9 mouse cellular contexts compared by ENCODE assay signal in genomic region chr4:90860854-90861253, GRCm38 (mm10).
A peak's percentile ranks its signal among the peaks of the same experiment; 100 is the strongest.
DNase-seq lines count a peak whose midpoint lies in the region; ATAC-seq and TF ChIP-seq lines count a peak whose summit lies in the region.
"Had no signal": no experiment of that assay in that cellular context is flagged by ENCODE, and none has a peak within 500 bp of the region (broad histone marks: within the 10 kb centered on the region; RNA-seq: fewer than 3 reads in every experiment).

No protein-coding gene starts in this region.

- peak; percentile 29 to 43 for DNase-seq in cerebellum, postnatal 4 days (ENCODE audit: low spot score in 2 of 2)
- DNase-seq in lung, postnatal 0 days (ENCODE audit: low spot score) = no peak
- DNase-seq in lung, postnatal 36 days = no peak
- DNase-seq in embryonic facial prominence, embryonic 14.5 days (ENCODE audit: low spot score) = peak; percentile 24
- peak; percentile 90 for DNase-seq in midbrain, embryonic 11.5 days (ENCODE audit: low spot score, missing footprints)
- DNase-seq in heart, adult 8-10 months (ENCODE audit: low spot score) = no peak

- no peak for ATAC-seq in cerebellum, adult (ENCODE audit: insufficient number of reproducible peaks, low FRiP score, low TSS enrichment)
- ATAC-seq in lung, postnatal 0 days = no peak
- ATAC-seq in embryonic facial prominence, embryonic 14.5 days (ENCODE audit: low read depth) = no peak
- ATAC-seq in midbrain, embryonic 11.5 days (ENCODE audit: low FRiP score) = peak; percentile 64; the same call in 1 of the 2 replicates
- ATAC-seq in megakaryocyte-erythroid progenitor cell, adult 5-6 weeks (replicated peaks; ENCODE audit: low FRiP score, low TSS enrichment, poor library complexity, severe bottlenecking) = no peak

- no peak overlapping the region for H3K9ac ChIP-seq in lung, postnatal 0 days (replicated peaks; ENCODE audit: low read depth)
- no peak overlapping the region for H3K9ac ChIP-seq in embryonic facial prominence, embryonic 14.5 days (ENCODE audit: low read depth, low read length)
- no peak overlapping the region for H3K9ac ChIP-seq in midbrain, embryonic 11.5 days (ENCODE audit: low read length)

- peak; percentile 30; the same call in 1 of the 2 replicates for TF ChIP-seq CTCF in lung, postnatal 0 days (IDR thresholded peaks at IDR 0.05)

- no peak overlapping the region for H3K4me3 ChIP-seq in lung, postnatal 0 days (ENCODE audit: low read depth, low read length)
- no peak overlapping the region for H3K4me3 ChIP-seq in embryonic facial prominence, embryonic 14.5 days (ENCODE audit: low read depth, low read length)
- no peak overlapping the region for H3K4me3 ChIP-seq in midbrain, embryonic 11.5 days (ENCODE audit: low read depth, low read length)

- no peak overlapping the region for H3K27ac ChIP-seq in lung, postnatal 0 days (ENCODE audit: low read length)
- no peak overlapping the region for H3K27ac ChIP-seq in embryonic facial prominence, embryonic 14.5 days (replicated peaks; ENCODE audit: low read depth, low read length)
- H3K27ac ChIP-seq in midbrain, embryonic 11.5 days (ENCODE audit: low read depth, low read length) = no peak overlapping the region

- no peak for TF ChIP-seq EP300 in lung, postnatal 0 days (IDR thresholded peaks at IDR 0.05)

- H3K4me2 ChIP-seq in lung, postnatal 0 days (replicated peaks; ENCODE audit: low read depth, low read length) = no peak overlapping the region
- no peak overlapping the region for H3K4me2 ChIP-seq in embryonic facial prominence, embryonic 14.5 days (ENCODE audit: low read depth, low read length)
- H3K4me2 ChIP-seq in midbrain, embryonic 11.5 days = no peak overlapping the region

- no peaks in the 10 kb centered on the region for H3K27me3 ChIP-seq in lung, postnatal 0 days (replicated peaks; ENCODE audit: insufficient read depth, low read length)
- H3K27me3 ChIP-seq in embryonic facial prominence, embryonic 14.5 days (replicated peaks; ENCODE audit: control insufficient read depth, insufficient read depth, low read length) = no peaks in the 10 kb centered on the region
- no peaks in the 10 kb centered on the region for H3K27me3 ChIP-seq in midbrain, embryonic 11.5 days (ENCODE audit: control insufficient read depth, insufficient read depth, low read length)
- H3K27me3 ChIP-seq: CH12.LX had no signal

- no peaks in the 10 kb centered on the region for H3K4me1 ChIP-seq in lung, postnatal 0 days (ENCODE audit: insufficient read depth, low read depth, low read length)
- no peaks in the 10 kb centered on the region for H3K4me1 ChIP-seq in embryonic facial prominence, embryonic 14.5 days (ENCODE audit: control insufficient read depth, insufficient read depth, low read length)
- H3K4me1 ChIP-seq in midbrain, embryonic 11.5 days (ENCODE audit: control insufficient read depth, insufficient read depth, low read length) = no peaks in the 10 kb centered on the region

- no peaks in the 10 kb centered on the region for H3K9me3 ChIP-seq in lung, postnatal 0 days (ENCODE audit: low read length)
- no peaks in the 10 kb centered on the region for H3K9me3 ChIP-seq in embryonic facial prominence, embryonic 14.5 days (ENCODE audit: control insufficient read depth, low read length)
- H3K9me3 ChIP-seq in midbrain, embryonic 11.5 days (ENCODE audit: control insufficient read depth, low read length) = no peaks in the 10 kb centered on the region

- H3K36me3 ChIP-seq in lung, postnatal 0 days (ENCODE audit: insufficient read depth, low read length) = no peaks in the 10 kb centered on the region
- no peaks in the 10 kb centered on the region for H3K36me3 ChIP-seq in embryonic facial prominence, embryonic 14.5 days (ENCODE audit: control insufficient read depth, insufficient read depth, low read length)
- H3K36me3 ChIP-seq in midbrain, embryonic 11.5 days (ENCODE audit: control insufficient read depth, insufficient read depth, low read length) = no peaks in the 10 kb centered on the region

- 44% methylated on average over 2 of the region's 2 CpGs for WGBS in lung, postnatal 0 days
- 44% methylated on average over 2 of the region's 2 CpGs for WGBS in embryonic facial prominence, embryonic 14.5 days
- WGBS in midbrain, embryonic 11.5 days = 48% methylated on average over 2 of the region's 2 CpGs

Comparison
In these comparisons a context has a peak if more than half of its experiments do, and no peak if none do; other contexts are left out.
1. DNase-seq: peak in cerebellum, postnatal 4 days (2 of 2), embryonic facial prominence, embryonic 14.5 days (single experiment) and midbrain, embryonic 11.5 days (single experiment); none in lung, postnatal 0 days (single experiment), lung, postnatal 36 days (single experiment) and heart, adult 8-10 months (single experiment).